26 mouse cellular contexts compared by ENCODE assay signal in genomic region chr12:81011994-81012393, GRCm38 (mm10). TPM values are rescaled to one million over a fixed set of nuclear protein-coding genes. Genes with fewer than 3 reads are reported as not detected.
DNase-seq lines count a peak whose midpoint lies in the region; ATAC-seq and TF ChIP-seq lines count a peak whose summit lies in the region.
"Had no signal": no experiment of that assay in that cellular context is flagged by ENCODE, and none has a peak within 500 bp of the region (broad histone marks: within the 10 kb centered on the region; RNA-seq: fewer than 3 reads in every experiment).

No protein-coding gene starts in this region.

- H3K9me3 ChIP-seq in liver, embryonic 11.5 days (ENCODE audit: control insufficient read depth, low read length): no peaks in the 10 kb centered on the region
- H3K9me3 ChIP-seq in stomach, postnatal 0 days (ENCODE audit: control insufficient read depth, low read length): no peaks in the 10 kb centered on the region
- H3K9me3 ChIP-seq: forebrain, embryonic 10.5 days; forebrain, embryonic 13.5 days; hindbrain, embryonic 12.5 days; hindbrain, embryonic 15.5 days had no signal

- H3K27ac ChIP-seq in liver, adult 2 months (replicated peaks; ENCODE audit: insufficient read depth, low read depth, low read length): no peak overlapping the region
- H3K27ac ChIP-seq in liver, embryonic 11.5 days (ENCODE audit: low read depth, low read length): no peak overlapping the region
- H3K27ac ChIP-seq in stomach, postnatal 0 days (replicated peaks): no peak overlapping the region
- H3K27ac ChIP-seq: forebrain, embryonic 10.5 days; forebrain, embryonic 13.5 days; gastrocnemius, adult 2 months; hindbrain, embryonic 12.5 days; hindbrain, embryonic 15.5 days had no signal

- H3K36me3 ChIP-seq in liver, adult 2 months (ENCODE audit: control insufficient read depth, insufficient read depth, low read length): no peaks in the 10 kb centered on the region
- no peaks in the 10 kb centered on the region for H3K36me3 ChIP-seq in liver, embryonic 11.5 days (ENCODE audit: control insufficient read depth, insufficient read depth, low read length)
- H3K36me3 ChIP-seq in stomach, postnatal 0 days (ENCODE audit: control insufficient read depth, insufficient read depth, low read length): no peaks in the 10 kb centered on the region
- H3K36me3 ChIP-seq: forebrain, embryonic 10.5 days; hindbrain, embryonic 12.5 days; hindbrain, embryonic 15.5 days had no signal

- H3K79me2 ChIP-seq in liver, adult 2 months (ENCODE audit: control insufficient read depth, insufficient read depth, low read length): no peaks in the 10 kb centered on the region

- ATAC-seq in liver, embryonic 11.5 days (replicated peaks; ENCODE audit: low FRiP score): no peak
- ATAC-seq in stomach, postnatal 0 days (ENCODE audit: low FRiP score, low TSS enrichment): no peak
- ATAC-seq in cerebellum, adult (ENCODE audit: insufficient number of reproducible peaks, low FRiP score, low TSS enrichment): no peak
- ATAC-seq: forebrain, embryonic 13.5 days; forebrain, postnatal 0 days had no signal

- H3K4me2 ChIP-seq in liver, embryonic 11.5 days: no peak overlapping the region
- no peak overlapping the region for H3K4me2 ChIP-seq in stomach, postnatal 0 days (replicated peaks; ENCODE audit: low read depth)
- H3K4me2 ChIP-seq: forebrain, embryonic 13.5 days; heart, embryonic 11.5 days; hindbrain, embryonic 12.5 days; hindbrain, embryonic 15.5 days had no signal

- TF ChIP-seq EP300 in stomach, postnatal 0 days (optimal IDR thresholded peaks at IDR 0.05): no peak

- DNase-seq in liver, adult 2 months (ENCODE audit: extremely low read depth, low read depth, low spot score): no peak
- DNase-seq in liver, embryonic 11.5 days (ENCODE audit: low spot score): no peak
- DNase-seq in 416B (ENCODE audit: low read depth) (peak; percentile 4), A20 (ENCODE audit: low read depth, low spot score) (peak; percentile 56)
- DNase-seq in stomach, postnatal 0 days (ENCODE audit: low spot score): no peak
- DNase-seq: adrenal gland, adult 2 months; adrenal gland, postnatal 14 days; B cell, adult 2 months; cerebellum, adult 18-20 months; cerebellum, adult 9-10 months; cerebellum, postnatal 14 days; forebrain, postnatal 0 days; gastrocnemius, adult 2 months; gastrocnemius, postnatal 14 days; heart, adult 11 months had no signal

- WGBS in liver, adult 2 months: 93% methylated on average over 2 of the region's 2 CpGs
- 75% methylated on average over 2 of the region's 2 CpGs for WGBS in liver, embryonic 11.5 days
- 77% methylated on average over 2 of the region's 2 CpGs for WGBS in stomach, postnatal 0 days

- no peak for TF ChIP-seq POLR2A in liver, adult 2 months (IDR thresholded peaks at IDR 0.05; ENCODE audit: extremely low read depth, insufficient read depth, low read length)

- no peak overlapping the region for H3K9ac ChIP-seq in liver, adult 2 months (ENCODE audit: low read depth, low read length)
- H3K9ac ChIP-seq in liver, embryonic 11.5 days (ENCODE audit: low read depth, low read length): no peak overlapping the region
- H3K9ac ChIP-seq in stomach, postnatal 0 days (ENCODE audit: low read length): no peak overlapping the region
- H3K9ac ChIP-seq: forebrain, embryonic 13.5 days; forebrain, postnatal 0 days; hindbrain, embryonic 12.5 days; hindbrain, embryonic 15.5 days had no signal

- no peaks in the 10 kb centered on the region for H3K27me3 ChIP-seq in liver, adult 2 months (ENCODE audit: control insufficient read depth, insufficient read depth, low read length)
- H3K27me3 ChIP-seq in liver, embryonic 11.5 days (replicated peaks; ENCODE audit: control insufficient read depth, insufficient read depth, low read length): no peaks in the 10 kb centered on the region
- H3K27me3 ChIP-seq in stomach, postnatal 0 days (ENCODE audit: control insufficient read depth, insufficient read depth, low read length): no peaks in the 10 kb centered on the region
- H3K27me3 ChIP-seq: hindbrain, embryonic 12.5 days; hindbrain, embryonic 15.5 days had no signal

- no peak overlapping the region for H3K4me3 ChIP-seq in liver, adult 2 months (ENCODE audit: insufficient read depth, low read depth, low read length)
- H3K4me3 ChIP-seq in liver, embryonic 11.5 days (ENCODE audit: low read depth, low read length): no peak overlapping the region
- no peak overlapping the region for H3K4me3 ChIP-seq in stomach, postnatal 0 days (ENCODE audit: low read depth, low read length)
- H3K4me3 ChIP-seq: forebrain, embryonic 10.5 days; forebrain, embryonic 13.5 days; gastrocnemius, adult 2 months; hindbrain, embryonic 12.5 days; hindbrain, embryonic 15.5 days had no signal

- no peaks in the 10 kb centered on the region for H3K4me1 ChIP-seq in liver, adult 2 months (ENCODE audit: control insufficient read depth, insufficient read depth, low read length)
- peaks cover 7% of the 10 kb centered on the region; the same call in 1 of the 2 replicates for H3K4me1 ChIP-seq in liver, embryonic 11.5 days (replicated peaks; ENCODE audit: control insufficient read depth, insufficient read depth, low read length)
- no peaks in the 10 kb centered on the region for H3K4me1 ChIP-seq in stomach, postnatal 0 days (replicated peaks; ENCODE audit: control insufficient read depth, insufficient read depth)

- 0 out of 2 replicates have a peak, but pooled peaks have one; percentile 15 for TF ChIP-seq CTCF in liver, adult 2 months (IDR thresholded peaks at IDR 0.05; ENCODE audit: low read depth, low read length)
- TF ChIP-seq CTCF in stomach, postnatal 0 days (IDR thresholded peaks at IDR 0.05; ENCODE audit: low read depth): 0 out of 2 replicates have a peak, but pooled peaks have one; percentile 9

RNA-seq across cellular contexts. Expression of gene Smoc1, which starts 14.6 kb away (rescaled TPM):
- total RNA-seq in liver, adult 2 months (2014; rRNA removed): 28.3 and 36.6 TPM in 2 replicates
- 50.7 and 65.7 TPM in 2 replicates for polyA plus RNA-seq in liver, adult 2 months (2012; rRNA removed)
- 10.9 and 12.7 TPM in 2 replicates for polyA plus RNA-seq in liver, embryonic 11.5 days (2014; fragmentation: Nextera tagmentation; extraction: Ambion mirVana)
- 0.65 and 1.0 TPM in 2 replicates for polyA plus RNA-seq in stomach, postnatal 0 days (2015; fragmentation: Nextera tagmentation; extraction: Ambion mirVana)

RNA-seq across cellular contexts. Expression of gene Slc10a1, which starts 43.5 kb away (rescaled TPM):
- total RNA-seq in liver, adult 2 months (2014; rRNA removed): 389 and 508 TPM in 2 replicates
- polyA plus RNA-seq in liver, adult 2 months (2012; rRNA removed): 1,193 and 1,387 TPM in 2 replicates
- polyA plus RNA-seq in liver, embryonic 11.5 days (2014; fragmentation: Nextera tagmentation; extraction: Ambion mirVana): 0.47 and 0.95 TPM in 2 replicates
- polyA plus RNA-seq in stomach, postnatal 0 days (2015; fragmentation: Nextera tagmentation; extraction: Ambion mirVana): 0.58 and 1.1 TPM in 2 replicates
- total RNA-seq: forebrain, postnatal 0 days; gastrocnemius, adult 2 months; gastrocnemius, postnatal 14 days; heart, adult 8-10 months; heart, postnatal 25 days; hematopoietic stem cell, adult 5-6 weeks had no signal
- polyA plus RNA-seq: brain, embryonic 14.5 days; forebrain, postnatal 0 days; frontal cortex, adult 2 months had no signal

Comparison
In these comparisons a context has a peak if more than half of its experiments do, and no peak if none do; other contexts are left out.
1. RNA of gene Slc10a1, which starts 43.5 kb away (polyA plus RNA-seq): 1,193 to 1,387 TPM in liver, adult 2 months; 0.47 to 0.95 TPM in liver, embryonic 11.5 days and 0.58 to 1.1 TPM in stomach, postnatal 0 days; every median in the first group is over 100 times any median in the second.
2. DNase-seq: peak in 416B (single experiment) and A20 (single experiment); none in liver, adult 2 months (single experiment), liver, embryonic 11.5 days (single experiment) and stomach, postnatal 0 days (single experiment).